8 mouse cellular contexts compared by ENCODE assay signal in genomic region chr1:63114136-63114781, GRCm38 (mm10). TPM values are rescaled to one million over a fixed set of nuclear protein-coding genes. Genes with fewer than 3 reads are reported as not detected.
DNase-seq lines count a peak whose midpoint lies in the region; ATAC-seq lines count a peak whose summit lies in the region.

Gene Ino80d (minus strand): TSS chr1:63114667.

- no peaks in the 10 kb centered on the region for H3K27me3 ChIP-seq in hindbrain, embryonic 11.5 days (ENCODE audit: control insufficient read depth, insufficient read depth, low read length)

- peak within 1 kb of the TSS; percentile 87 for H3K4me2 ChIP-seq in hindbrain, embryonic 11.5 days (replicated peaks; ENCODE audit: low read depth, low read length)

- peak within 1 kb of the TSS; percentile 100 for H3K9ac ChIP-seq in hindbrain, embryonic 11.5 days (ENCODE audit: low read depth, low read length)

- peak within 1 kb of the TSS; percentile 86 for H3K4me3 ChIP-seq in hindbrain, embryonic 11.5 days (ENCODE audit: low read depth, low read length)

- H3K36me3 ChIP-seq in hindbrain, embryonic 11.5 days (ENCODE audit: control insufficient read depth, insufficient read depth, low read length) = no peaks in the 10 kb centered on the region

- peak; percentile 91 for DNase-seq in Muller cell, postnatal 12 days (ENCODE audit: inconsistent ontology term)
- peak; percentile 88 for DNase-seq in cerebellum, adult 9-11 months
- DNase-seq in frontal cortex, adult 2 months (ENCODE audit: extremely low spot score in 1 of 2, low spot score in 1 of 2) = peak; percentile 62 to 79
- DNase-seq in hindbrain, embryonic 11.5 days (ENCODE audit: low spot score) = peak; percentile 82
- DNase-seq in layer of hippocampus, postnatal 14 days (ENCODE audit: low spot score in 2 of 2) = peak; percentile 81 to 84
- DNase-seq in lung, postnatal 14 days = peak; percentile 76
- DNase-seq in retina, adult 2 months (ENCODE audit: low read depth, low spot score) = peak; percentile 68
- DNase-seq in thymus, postnatal 36 days = peak; percentile 80 to 85

- WGBS in hindbrain, embryonic 11.5 days = under 1% methylated on average over 39 of the region's 42 CpGs

- H3K9me3 ChIP-seq in hindbrain, embryonic 11.5 days (ENCODE audit: control insufficient read depth, low read length) = no peaks in the 10 kb centered on the region

- H3K4me1 ChIP-seq in hindbrain, embryonic 11.5 days (replicated peaks; ENCODE audit: control insufficient read depth, insufficient read depth, low read length) = no peaks in the 10 kb centered on the region; the same call in 1 of the 2 replicates

- H3K27ac ChIP-seq in hindbrain, embryonic 11.5 days (ENCODE audit: low read depth, low read length) = peak within 1 kb of the TSS; percentile 98

- peak; percentile 89 for ATAC-seq in hindbrain, embryonic 11.5 days (ENCODE audit: low FRiP score)

RNA-seq across cellular contexts. Expression of gene Ino80d, which starts in this region (rescaled TPM):
- polyA plus RNA-seq in frontal cortex, adult 2 months (2012; rRNA removed) = 9.0 and 9.7 TPM in 2 replicates
- polyA plus RNA-seq in hindbrain, embryonic 11.5 days (2014; fragmentation: Nextera tagmentation; extraction: Ambion mirVana) = 10.5 and 16.8 TPM in 2 replicates
- 10 to 100 TPM; 27.2 to 28.9 TPM for total RNA-seq in layer of hippocampus, postnatal 14 days (2021)

Comparison
In these comparisons a context has a peak if more than half of its experiments do, and no peak if none do; other contexts are left out.
1. Peak in every context shown above with its lines: DNase-seq, ATAC-seq, H3K4me3 ChIP-seq and H3K27ac ChIP-seq.